Mouse (Mus musculus): ENCODE data around the gene Clec12b.
"Not testable (repeated sequence)": the region's sequence is repeated elsewhere in the genome, so short reads cannot be mapped to it uniquely, and the experiment has no call there.

Clec12b gene

DNA sequence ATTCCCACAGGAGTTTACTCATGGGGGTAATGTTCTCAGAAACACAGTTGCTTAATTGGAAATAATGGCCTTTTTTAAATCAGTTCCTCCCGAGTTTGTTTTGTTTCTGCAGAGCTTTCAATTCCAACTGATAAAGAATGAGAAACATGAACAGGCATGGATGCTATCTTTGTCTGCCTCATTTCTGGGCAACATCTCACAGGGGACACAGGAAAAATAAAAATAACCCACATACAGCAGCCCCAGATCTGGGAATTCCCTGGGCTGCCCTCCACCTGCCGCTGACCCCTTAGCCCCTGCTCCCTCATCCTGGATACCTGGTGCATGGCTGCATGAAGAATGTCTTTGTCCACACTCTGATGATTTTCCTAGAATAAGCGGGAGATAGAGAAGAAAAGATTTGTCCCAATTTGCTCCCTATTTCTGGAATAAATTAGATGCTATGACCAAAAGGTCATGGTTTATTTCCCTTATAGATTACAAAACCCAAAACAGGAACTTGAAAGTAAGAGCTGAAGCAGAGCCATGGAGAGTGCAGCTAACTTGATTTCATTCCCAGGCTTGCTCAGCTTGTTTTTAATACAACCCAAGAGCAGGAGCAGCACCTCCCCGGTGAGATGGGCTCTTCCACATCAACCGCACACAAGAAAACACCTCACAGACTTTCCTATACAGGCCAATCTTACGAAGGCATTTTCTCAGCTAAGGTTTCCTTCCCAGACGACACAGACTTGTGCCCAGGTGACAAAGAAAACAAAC is 16.1 kb downstream of the Clec12b start:
- DNase-seq (ENCODE audit: low read depth) = no peak

DNA sequence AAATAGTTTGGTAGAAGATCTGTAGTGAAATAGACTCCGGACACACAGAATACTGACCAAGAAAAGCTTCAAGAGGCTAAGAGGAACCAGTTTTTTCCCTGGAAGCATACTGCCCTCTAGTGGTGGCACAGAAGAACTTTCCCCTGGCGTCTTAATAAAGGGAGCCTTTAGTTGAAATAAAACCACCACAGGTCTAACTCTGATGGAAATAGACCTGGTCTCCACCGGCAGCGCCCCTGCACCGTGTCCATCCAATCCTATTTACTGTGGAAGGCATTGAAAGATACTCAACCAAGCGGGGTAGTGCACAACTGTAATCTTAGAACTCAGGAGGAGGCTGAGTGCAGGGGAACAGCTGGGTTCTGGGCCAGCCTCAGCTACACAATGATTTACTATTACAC is 19.7 kb downstream of the Clec12b start:
- peak; percentile 89 for DNase-seq (ENCODE audit: low read depth)

DNA sequence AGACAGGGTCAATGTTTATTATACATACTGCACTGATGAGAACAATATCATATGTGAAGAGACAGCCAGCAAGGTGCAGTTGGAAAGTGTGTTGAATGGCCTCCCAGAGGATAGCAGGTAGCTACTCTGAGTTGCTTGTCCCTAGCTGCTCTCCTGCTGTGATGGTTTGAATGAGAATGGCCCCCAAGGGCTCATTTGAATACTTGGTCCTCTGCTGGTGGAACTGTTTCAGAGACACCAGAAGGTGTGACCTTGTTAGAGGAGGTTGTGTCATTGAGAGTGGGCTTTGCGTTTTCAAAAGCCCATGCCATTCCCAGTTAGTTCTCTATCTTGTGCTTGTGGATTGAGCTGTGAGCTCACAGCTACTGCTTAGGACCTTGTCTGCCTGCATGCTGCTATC is 21.7 kb downstream of the Clec12b start:
- no peak for DNase-seq (ENCODE audit: low read depth)

DNA sequence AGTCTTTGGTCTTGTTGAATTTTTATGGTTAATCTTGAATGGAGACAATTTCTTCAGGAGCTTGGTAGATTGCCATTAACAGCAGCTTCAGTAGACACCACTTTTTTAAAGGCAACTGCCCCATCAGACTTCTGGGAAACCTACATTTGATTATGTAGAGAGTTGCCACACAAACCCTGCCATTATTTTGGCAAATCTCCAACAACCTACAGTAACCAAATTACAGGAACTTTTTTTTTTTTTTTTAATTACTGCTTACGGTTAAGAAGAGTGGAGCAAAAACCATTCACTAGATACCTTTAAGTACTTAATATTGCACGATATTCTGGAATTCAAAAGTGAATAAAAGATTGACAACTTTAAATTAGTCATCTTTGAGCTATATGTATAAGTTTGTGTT is 26.2 kb downstream of the Clec12b start:
- DNase-seq (ENCODE audit: low read depth) = peak; percentile 51

DNA sequence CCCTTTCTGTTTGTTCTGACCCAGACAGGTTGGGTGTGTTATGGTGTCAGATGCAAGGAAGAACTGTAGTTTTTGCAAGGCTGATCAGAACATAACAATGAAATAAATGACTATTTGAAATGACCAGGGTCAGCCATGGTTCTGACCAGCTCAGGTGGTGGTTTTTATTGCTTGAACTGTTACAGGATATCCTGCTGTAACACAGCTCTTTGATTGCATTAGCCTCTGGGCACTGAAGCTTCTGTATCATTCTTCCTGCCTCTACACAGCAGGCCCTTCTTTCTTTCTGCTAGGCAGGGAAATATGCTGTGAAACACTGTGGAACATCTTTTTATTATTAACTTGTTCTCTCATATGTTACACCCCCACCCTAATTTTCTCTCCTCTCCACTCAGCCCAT is 29.2 kb downstream of the Clec12b start:
- peak; percentile 79 for DNase-seq (ENCODE audit: low read depth)

DNA sequence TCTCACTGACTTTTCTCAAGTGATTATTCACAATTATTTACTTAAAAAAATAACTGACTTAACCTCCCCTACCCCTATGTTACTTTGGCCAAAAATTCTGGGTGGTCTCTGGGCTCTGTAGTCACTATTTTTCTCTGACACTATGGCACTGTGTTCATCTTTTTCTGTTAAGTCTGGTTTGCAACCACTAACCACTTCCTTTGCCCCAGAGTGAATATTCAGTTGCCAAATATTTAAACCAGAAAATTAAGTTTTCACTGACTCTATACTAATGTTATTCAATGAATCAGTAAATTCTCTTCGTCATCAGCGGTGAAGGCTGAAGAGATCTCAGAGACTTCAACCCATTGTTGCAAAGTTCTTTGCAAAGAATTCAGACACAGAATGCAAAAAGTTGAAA is 29.9 kb downstream of the Clec12b start:
- DNase-seq (ENCODE audit: low read depth) = peak; percentile 72

DNA sequence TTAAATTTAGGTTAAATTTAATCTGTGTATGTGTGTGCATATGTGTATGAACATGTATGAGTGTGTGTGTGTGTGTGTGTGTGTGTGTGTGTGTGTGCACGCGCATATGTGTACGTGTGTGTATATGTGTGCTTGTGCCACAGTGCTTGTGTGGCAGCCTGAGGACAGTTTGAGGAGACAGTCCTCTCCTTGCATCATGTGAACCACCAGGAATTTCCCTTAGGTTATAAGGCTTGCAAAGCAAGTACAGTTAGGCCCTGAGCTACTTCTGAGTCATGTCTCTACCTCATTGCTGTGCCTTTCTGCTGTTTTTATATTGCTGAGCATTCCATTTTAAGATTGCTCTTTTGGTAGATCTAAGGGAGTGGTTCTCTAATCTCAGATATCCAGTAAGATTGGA is 34.6 kb downstream of the Clec12b start:
- peak; percentile 57 for DNase-seq (ENCODE audit: low read depth)

DNA sequence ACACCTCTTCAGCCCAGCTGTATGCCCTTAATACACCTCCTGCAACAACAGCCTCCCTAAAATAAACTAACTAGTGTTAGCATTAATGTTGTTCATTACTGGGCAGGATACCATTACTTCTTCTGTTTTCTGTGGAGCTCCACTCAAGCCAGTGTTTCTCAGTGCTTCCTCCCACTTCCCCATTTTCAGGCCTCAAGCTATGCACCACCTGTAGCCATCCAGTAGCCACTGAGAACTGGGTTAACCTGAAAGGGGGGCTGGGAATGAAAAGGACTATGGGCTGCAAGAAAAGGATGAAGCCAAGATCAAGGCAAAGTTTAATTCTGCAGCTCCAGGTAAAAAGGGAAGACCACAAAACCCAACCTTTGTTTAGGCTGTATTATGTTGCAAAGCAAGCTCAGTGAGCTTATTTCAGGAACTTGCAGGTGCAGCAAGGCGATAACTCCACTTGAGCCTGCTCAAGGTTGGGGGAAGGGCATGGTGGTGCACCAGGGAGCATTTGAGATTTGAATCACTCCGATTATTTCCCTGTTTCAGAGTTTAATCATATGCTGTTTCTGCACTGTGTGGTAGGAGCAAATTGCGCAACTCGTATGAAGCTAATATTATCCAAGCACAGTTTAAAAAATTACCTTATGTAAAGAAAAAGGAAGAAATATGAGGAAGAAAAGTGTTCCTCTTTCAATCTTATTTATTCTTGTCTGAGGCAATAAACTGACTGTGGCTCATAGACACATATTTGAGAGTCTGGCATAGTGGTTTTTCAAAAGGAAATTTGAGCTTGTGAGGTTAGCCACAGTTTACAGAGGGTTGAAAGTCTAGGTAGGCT is 35.9 kb downstream of the Clec12b start:
- peak; percentile 96 for DNase-seq (ENCODE audit: low read depth)

DNA sequence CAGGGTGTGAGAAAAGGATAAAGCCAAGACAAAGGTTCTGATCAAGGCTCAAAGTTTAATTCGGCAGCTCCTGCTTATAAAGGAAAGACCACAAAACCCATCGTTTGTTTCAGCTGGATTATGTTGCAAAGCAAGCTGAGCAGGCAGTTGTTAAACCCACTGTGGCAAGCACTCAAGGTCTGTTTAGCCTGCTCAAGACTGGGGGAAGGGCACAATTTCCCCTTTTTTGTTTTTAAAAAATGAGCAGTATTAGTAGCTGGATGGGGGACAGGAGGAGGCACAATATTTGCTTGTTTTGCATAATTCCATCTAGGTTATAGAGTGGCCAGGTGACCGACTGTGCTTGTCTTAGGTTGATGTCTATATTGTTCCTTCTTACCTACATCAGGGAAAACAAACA is 41.3 kb downstream of the Clec12b start:
- peak; percentile 59 for DNase-seq (ENCODE audit: low read depth)

DNA sequence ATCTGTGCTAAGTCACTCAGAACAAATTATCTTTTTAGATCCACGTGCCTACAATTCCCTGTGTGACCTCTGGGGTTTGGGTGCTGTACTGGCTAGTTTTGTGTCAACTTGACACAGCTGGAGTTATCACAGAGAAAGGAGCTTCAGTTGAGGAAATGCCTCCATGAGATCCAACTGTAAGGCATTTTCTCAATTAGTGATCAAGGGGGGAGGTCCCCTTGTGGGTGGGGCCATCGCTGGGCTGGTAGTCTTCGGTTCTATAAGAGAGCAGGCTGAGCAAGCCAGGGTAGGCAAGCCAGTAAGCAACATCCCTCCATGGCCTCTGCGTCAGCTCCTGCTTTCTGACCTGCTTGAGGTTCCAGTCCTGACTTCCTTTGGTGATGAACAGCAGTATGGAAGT is 43.3 kb downstream of the Clec12b start, which contains the start of gene Clec12a:
Gene Clec12a, plus strand, starts transcription at position 301 of the 400 bp plus-strand sequence.
- DNase-seq (ENCODE audit: low read depth) = not testable (repeated sequence)

DNA sequence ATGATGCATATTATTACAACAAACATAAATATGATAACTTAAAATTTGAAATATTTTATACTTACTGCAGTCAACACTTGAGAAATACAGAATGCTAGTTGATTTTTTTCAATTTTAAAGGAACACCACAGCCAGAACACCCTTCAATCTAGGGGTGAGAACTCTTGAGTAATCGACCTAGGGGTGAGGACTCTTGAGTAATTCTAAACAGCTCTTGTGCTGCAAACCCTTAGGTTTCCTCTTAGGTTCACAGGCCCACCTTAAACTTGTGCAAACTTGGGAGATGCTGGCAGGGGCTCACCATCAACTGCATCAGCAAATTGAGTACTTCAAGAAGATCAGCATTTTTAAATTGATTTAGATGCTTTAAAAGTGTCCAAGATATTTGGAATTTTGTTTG is 47.9 kb downstream of the Clec12b start:
- DNase-seq (ENCODE audit: low read depth) = peak; percentile 65

DNA sequence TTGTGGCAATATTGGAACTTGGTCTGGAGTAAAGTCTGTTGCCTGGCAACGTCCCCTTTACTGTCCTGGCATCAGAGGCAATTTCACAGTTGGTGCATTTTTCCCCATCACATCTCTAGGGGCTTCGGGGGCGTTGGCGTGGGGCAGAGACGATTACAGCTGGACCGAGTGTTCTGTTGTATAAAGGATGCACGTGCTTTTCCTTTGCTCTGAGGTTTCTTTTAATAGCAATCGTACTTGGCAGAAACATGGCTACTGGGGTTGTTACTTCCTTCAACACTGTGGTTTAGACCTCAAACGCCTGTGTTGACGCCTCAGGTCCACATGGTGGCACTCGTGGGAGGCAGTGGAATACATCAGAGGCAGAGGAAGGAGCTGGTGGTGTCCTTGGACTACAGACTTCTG is 52.0 kb downstream of the Clec12b start:
- DNase-seq (ENCODE audit: low read depth) = peak; percentile 95

DNA sequence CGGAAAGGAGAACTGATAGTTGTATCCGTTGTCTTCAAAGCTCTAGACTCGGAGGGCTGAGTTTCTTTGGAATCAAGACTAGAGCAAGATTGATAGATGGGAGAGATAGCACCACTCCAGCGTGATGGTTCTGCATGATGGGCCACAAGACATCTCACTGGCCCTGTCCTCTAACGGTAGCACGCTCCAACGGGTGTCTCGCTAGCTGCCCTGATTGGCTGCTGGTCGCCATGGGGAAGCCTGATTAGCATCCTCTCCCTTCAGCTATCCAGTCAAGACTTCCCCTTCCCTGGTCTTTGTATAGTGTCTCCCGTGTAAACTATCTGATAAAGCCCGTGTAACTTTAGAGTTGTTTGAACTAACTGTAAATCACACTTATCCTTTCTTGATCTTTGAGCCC is 54.1 kb downstream of the Clec12b start, which contains the start of gene 4922502D21Rik:
Gene 4922502D21Rik, minus strand, starts transcription at position 187 of the 400 bp plus-strand sequence.
- DNase-seq (ENCODE audit: low read depth) = no peak

DNA sequence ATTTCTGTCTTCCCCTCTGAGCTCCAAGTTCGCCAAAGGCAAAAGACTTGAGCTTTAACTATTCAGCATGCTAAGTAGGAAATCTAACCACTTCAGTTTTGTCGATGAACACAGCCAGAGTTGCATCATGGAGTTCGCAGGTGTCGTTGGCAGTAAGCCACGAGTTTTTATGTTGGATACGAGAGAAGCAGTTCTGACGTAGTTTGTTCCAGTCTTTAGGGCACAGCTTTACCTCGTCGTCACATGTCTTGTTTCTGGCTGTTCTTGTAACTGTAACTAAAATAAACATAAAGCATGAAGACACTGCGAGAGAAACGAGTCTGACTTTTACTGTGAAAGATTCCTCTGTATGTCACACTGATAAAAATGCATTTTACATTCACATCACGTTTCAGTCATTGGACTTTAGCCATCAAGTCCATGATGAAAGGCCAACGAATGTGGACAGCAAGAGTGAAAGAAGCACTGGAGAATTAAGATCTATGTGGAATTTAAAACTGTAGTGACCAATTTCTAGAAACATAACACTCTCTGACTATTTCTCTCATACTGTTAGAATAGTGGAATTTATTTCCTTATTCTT is 59.0 kb downstream of the Clec12b start:
- DNase-seq (ENCODE audit: low read depth) = no peak

DNA sequence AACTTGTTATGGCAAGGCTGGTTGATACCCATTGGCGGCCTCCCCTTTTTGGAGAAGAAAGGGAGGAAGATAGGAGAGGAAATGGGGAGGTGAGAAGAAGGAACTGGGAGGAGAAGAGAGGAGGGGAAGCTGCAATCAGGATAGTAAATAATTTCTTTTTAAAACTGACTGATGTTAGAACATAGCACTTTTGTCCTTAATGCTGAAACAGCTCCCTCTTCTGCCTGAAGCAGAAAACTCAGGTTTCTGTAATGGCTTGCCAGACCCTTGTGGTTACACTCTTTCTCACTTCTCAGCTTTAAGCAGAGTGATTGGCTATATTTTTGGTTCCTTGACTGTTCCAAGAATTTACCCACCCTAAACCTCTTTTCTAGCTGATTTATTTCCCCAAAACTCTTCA is 59.7 kb downstream of the Clec12b start:
- DNase-seq (ENCODE audit: low read depth) = peak; percentile 61
